Mouse (Mus musculus) G1E (cell line): ENCODE measurements around the gene Naif1. TPM values are rescaled to one million over a fixed set of nuclear protein-coding genes. Genes with fewer than 3 reads are reported as not detected.

Source experiments
- ATAC-seq: 2 replicates; pipeline ENCODE4 v1.8.0; 2016; ENCODE audit warnings: mild to moderate bottlenecking; ENCODE audit not compliant: insufficient number of reproducible peaks, poor library complexity, low FRiP score, severe bottlenecking; ENCODE audit errors: extremely low read depth
- DNase-seq: peaks from one replicate; pipeline ENCODE4 v3.0.0; 2012; ENCODE audit warnings: low spot score
- H3K27me3 ChIP-seq: 2 replicates; pipeline ENCODE4 v1.6.1; 2012; ENCODE audit warnings: mild to moderate bottlenecking, low read length, inconsistent platforms; ENCODE audit not compliant: insufficient read depth
- H3K36me3 ChIP-seq: replicated peaks from 2 replicates; pipeline ENCODE3; 2012; ENCODE audit warnings: mild to moderate bottlenecking, inconsistent platforms
- H3K4me1 ChIP-seq: 2 replicates; pipeline ENCODE4 v1.6.1; 2012; ENCODE audit warnings: low read depth, low read length, inconsistent platforms, mixed read lengths; ENCODE audit not compliant: insufficient read depth
- H3K4me3 ChIP-seq: 2 replicates; pipeline ENCODE4 v1.5.1; 2012; ENCODE audit warnings: low read depth, mild to moderate bottlenecking, inconsistent platforms, low read length, moderate library complexity, mixed read lengths
- H3K9me3 ChIP-seq: replicated peaks from 2 replicates; pipeline ENCODE4 v1.6.1; 2012; ENCODE audit warnings: inconsistent platforms
- CTCF ChIP-seq: IDR thresholded peaks from 2 replicates; pipeline ENCODE4 v1.5.1; 2012; ENCODE audit warnings: low read depth, low read length, inconsistent platforms, mixed read lengths
- GATA1 ChIP-seq: IDR thresholded peaks from 2 replicates; pipeline ENCODE4 v1.6.1; 2012; ENCODE audit warnings: borderline replicate concordance, low read length, inconsistent platforms, mixed read lengths
- GATA2 ChIP-seq: IDR thresholded peaks from 2 replicates; pipeline ENCODE4 v1.6.1; 2012; ENCODE audit warnings: low read depth, low read length, inconsistent platforms, borderline replicate concordance
- POLR2AphosphoS5 ChIP-seq: IDR thresholded peaks from 2 replicates; pipeline ENCODE4 v1.6.1; 2012; ENCODE audit warnings: low read depth, low read length, inconsistent platforms; ENCODE audit not compliant: insufficient replicate concordance
- TAL1 ChIP-seq: conservative IDR thresholded peaks from 2 replicates; pipeline ENCODE4 v1.6.1; 2012; ENCODE audit warnings: low read depth, low read length, inconsistent platforms, mixed read lengths
- polyA plus RNA-seq: library from polyadenylated mRNA; stranded (reverse); fragments of >175 nt; gene quantifications from 2 replicates; pipeline ENCODE4 v1.2.3, GENCODE M21; 2012
- total RNA-seq, 2 experiments: library from RNA; stranded (forward) in 1 of 2; stranded (reverse) in 1 of 2; fragments of 200-1000 nt in 1 of 2; fragments of >200 nt in 1 of 2; fragmentation: Nextera tagmentation in 1 of 2; gene quantifications; 2 replicates each; pipeline ENCODE4 v1.2.3; 2014 to 2017

Gene Naif1
- total and polyA plus RNA-seq, 3 experiments = 3.9 to 6.9 (median 4.0) TPM

GRCm38 (mm10) chr2:32412742-32413531, 37.3 kb upstream of the Naif1 start:
- Histone ChIP-seq H3K9me3 (peaks cover 10% of the 10 kb centered on the region), H3K27me3 (peaks cover 4% of the 10 kb centered on the region; the same call in 1 of the 2 replicates), H3K4me3 (no peak overlapping the region), H3K4me1 (no peaks in the 10 kb centered on the region), H3K36me3 (peaks cover 45% of the 10 kb centered on the region)
- ATAC-seq (no peak), DNase-seq (no peak)
- no peak for TF ChIP-seq CTCF
- no peak for TF ChIP-seq POLR2AphosphoS5
- TF ChIP-seq TAL1 = no peak
- no peak for TF ChIP-seq GATA2
- TF ChIP-seq GATA1 = no peak

- Histone ChIP-seq H3K27me3 (no peaks in the 10 kb centered on the region; the same call in 1 of the 2 replicates), H3K9me3 (peaks cover 3% of the 10 kb centered on the region), H3K4me1 (no peaks in the 10 kb centered on the region), H3K36me3 (peaks cover 55% of the 10 kb centered on the region), H3K4me3 (no peak overlapping the region)
- TF ChIP-seq CTCF (no peak), TAL1 (no peak), POLR2AphosphoS5 (no peak)
- DNase-seq (no peak), ATAC-seq (no peak)
These were observed 36.3 kb upstream of the Naif1 start for GRCm38 (mm10) chr2:32413936-32414335.

- Histone ChIP-seq H3K4me1 (no peaks in the 10 kb centered on the region), H3K27me3 (no peaks in the 10 kb centered on the region), H3K4me3 (no peak overlapping the region), H3K9me3 (no peaks in the 10 kb centered on the region), H3K36me3 (peaks cover 74% of the 10 kb centered on the region)
- ATAC-seq (no peak), DNase-seq (no peak)
- TF ChIP-seq POLR2AphosphoS5 (no peak), TAL1 (no peak), GATA1 (no peak), GATA2 (no peak), CTCF (no peak)
These were observed 34.5 kb upstream of the Naif1 start for GRCm38 (mm10) chr2:32415801-32416200.

GRCm38 (mm10) chr2:32416556-32416955, 33.7 kb upstream of the Naif1 start:
- DNase-seq = no peak
- Histone ChIP-seq H3K4me1 (no peaks in the 10 kb centered on the region), H3K9me3 (no peaks in the 10 kb centered on the region), H3K27me3 (no peaks in the 10 kb centered on the region), H3K36me3 (peaks cover 81% of the 10 kb centered on the region), H3K4me3 (no peak overlapping the region)
- ATAC-seq = no peak
- TF ChIP-seq TAL1 = no peak
- TF ChIP-seq GATA2 = no peak
- no peak for TF ChIP-seq POLR2AphosphoS5
- no peak for TF ChIP-seq GATA1
- no peak for TF ChIP-seq CTCF

GRCm38 (mm10) chr2:32417486-32417885, 32.8 kb upstream of the Naif1 start:
- H3K4me1 ChIP-seq = peaks cover under 1% of the 10 kb centered on the region
- H3K27me3 ChIP-seq = no peaks in the 10 kb centered on the region
- no peak overlapping the region for H3K4me3 ChIP-seq
- DNase-seq (no peak), ATAC-seq (no peak)
- H3K9me3 ChIP-seq = no peaks in the 10 kb centered on the region
- H3K36me3 ChIP-seq = peaks cover 87% of the 10 kb centered on the region
- TF ChIP-seq POLR2AphosphoS5 (no peak), GATA2 (no peak), CTCF (no peak), TAL1 (no peak), GATA1 (no peak)

GRCm38 (mm10) chr2:32418430-32419151, 31.7 kb upstream of the Naif1 start:
- no peaks in the 10 kb centered on the region for H3K9me3 ChIP-seq
- ATAC-seq (no peak), DNase-seq (no peak)
- peaks cover 84% of the 10 kb centered on the region for H3K36me3 ChIP-seq
- TF ChIP-seq GATA2 = no peak
- TF ChIP-seq GATA1 = no peak
- TF ChIP-seq POLR2AphosphoS5 = no peak
- TF ChIP-seq CTCF = no peak
- H3K4me3 ChIP-seq = no peak overlapping the region
- H3K27me3 ChIP-seq = no peaks in the 10 kb centered on the region
- H3K4me1 ChIP-seq = peaks cover 11% of the 10 kb centered on the region
